Mouse (Mus musculus): ENCODE measurements around the gene Tedc2. TPM values are rescaled to one million over a fixed set of nuclear protein-coding genes. Genes with fewer than 3 reads are reported as not detected.
A peak's percentile ranks its signal among the peaks of the same experiment; 100 is the strongest.

Gene Tedc2
- total and polyA plus RNA-seq, 3 experiments: 11.8 to 14.5 (median 14.1) TPM

GRCm38 (mm10) chr17:24204846-24205245 lies 15.8 kb downstream of the Tedc2 start:
- DNase-seq (ENCODE audit: extremely low read depth): no peak
- peaks cover 13 to 30% of the 10 kb centered on the region in 2 experiments for H3K4me1 ChIP-seq (ENCODE audit: control insufficient read depth in 1 of 2, insufficient read depth in 2 of 2)
- dilution Hi-C loops (cut with MboI; ENCODE audit: extremely low pct_ligation_motif_present, extremely low pct_unique_long_range_greater_than_20kb, low sequenced_read_pairs): no loop called here
- H3K27me3 ChIP-seq (replicated peaks): peaks cover 2% of the 10 kb centered on the region
- H3K9me3 ChIP-seq (replicated peaks; ENCODE audit: low read length): no peaks in the 10 kb centered on the region
- H3K36me3 ChIP-seq (replicated peaks in 1 of 2; ENCODE audit: control insufficient read depth in 1 of 2, insufficient read depth in 1 of 2, low read length in 1 of 2): peaks cover 0 to 22% of the 10 kb centered on the region in 2 experiments
- peak overlapping the region; percentile 10 for H3K4me2 ChIP-seq (ENCODE audit: insufficient read depth, low read depth, poor library complexity, severe bottlenecking)
- no peak overlapping the region for H3K27ac ChIP-seq (ENCODE audit: insufficient read depth, low read depth)
- H3K4me3 ChIP-seq (replicated peaks in 1 of 3; ENCODE audit: low read depth in 2 of 3, low read length in 2 of 3, poor library complexity in 1 of 3): peak overlapping the region; percentile 48 to 86 (median 73)
- no peaks in the 10 kb centered on the region for H3K79me2 ChIP-seq (replicated peaks; ENCODE audit: control insufficient read depth, extremely low read depth, insufficient read depth, poor library complexity, severe bottlenecking)
- no peak for TF ChIP-seq SMC3 (IDR thresholded peaks at IDR 0.05; ENCODE audit: low read depth, low read length)
- TF ChIP-seq BHLHE40 (IDR thresholded peaks at IDR 0.05; ENCODE audit: low read depth, low read length): peak; percentile 64
- TF ChIP-seq UBTF (IDR thresholded peaks at IDR 0.05; ENCODE audit: low read depth, low read length): 0 out of 2 replicates have a peak, but pooled peaks have one; percentile 24
- TF ChIP-seq ETS1 (conservative IDR thresholded peaks at IDR 0.05; ENCODE audit: low read depth, low read length): 0 out of 2 replicates have a peak, but pooled peaks have one; percentile 29
- in situ Hi-C loops (cut with MboI; ENCODE audit: low pct_ligation_motif_present, low pct_unique_long_range_greater_than_20kb, low sequenced_read_pairs): no loop called here
- peak overlapping the region; percentile 28; the same call in 1 of the 2 replicates for H3K9ac ChIP-seq (ENCODE audit: insufficient read depth, low read depth)

GRCm38 (mm10) chr17:24203611-24204534 lies 16.8 kb downstream of the Tedc2 start:
- H3K79me2 ChIP-seq (replicated peaks; ENCODE audit: control insufficient read depth, extremely low read depth, insufficient read depth, poor library complexity, severe bottlenecking): no peaks in the 10 kb centered on the region
- dilution Hi-C loops (cut with MboI; ENCODE audit: extremely low pct_ligation_motif_present, extremely low pct_unique_long_range_greater_than_20kb, low sequenced_read_pairs): no loop called here
- peaks cover 13 to 34% of the 10 kb centered on the region in 2 experiments for H3K4me1 ChIP-seq (ENCODE audit: control insufficient read depth in 1 of 2, insufficient read depth in 2 of 2)
- in situ Hi-C loops (cut with MboI; ENCODE audit: low pct_ligation_motif_present, low pct_unique_long_range_greater_than_20kb, low sequenced_read_pairs): no loop called here
- H3K36me3 ChIP-seq (replicated peaks in 1 of 2; ENCODE audit: control insufficient read depth in 1 of 2, insufficient read depth in 1 of 2, low read length in 1 of 2): peaks cover 0 to 22% of the 10 kb centered on the region in 2 experiments
- H3K4me3 ChIP-seq (replicated peaks in 1 of 3; ENCODE audit: low read depth in 2 of 3, low read length in 2 of 3, poor library complexity in 1 of 3): no peak overlapping the region
- TF ChIP-seq JUN (IDR thresholded peaks at IDR 0.05; ENCODE audit: insufficient read depth, low read depth, low read length) (no peak), ZKSCAN1 (IDR thresholded peaks at IDR 0.05; ENCODE audit: borderline replicate concordance, low read depth, low read length) (no peak), MEF2A (IDR thresholded peaks at IDR 0.05; ENCODE audit: borderline replicate concordance, low read depth, low read length) (no peak), EP300 (IDR thresholded peaks at IDR 0.05; ENCODE audit: low read length) (no peak), USF2 (conservative IDR thresholded peaks at IDR 0.05; ENCODE audit: low read depth, low read length) (no peak), IRF4 (IDR thresholded peaks at IDR 0.05; ENCODE audit: low read depth, low read length) (no peak), NELFE (IDR thresholded peaks at IDR 0.05; ENCODE audit: low read depth, low read length) (no peak), KAT2A (IDR thresholded peaks at IDR 0.05; ENCODE audit: insufficient replicate concordance, low read length) (no peak), ELF1 (IDR thresholded peaks at IDR 0.05; ENCODE audit: low read depth, low read length) (no peak), CHD1 (IDR thresholded peaks at IDR 0.05; ENCODE audit: low read depth, low read length) (no peak), MAFK (IDR thresholded peaks at IDR 0.05; ENCODE audit: insufficient replicate concordance, low read length) (no peak), TCF12 (IDR thresholded peaks at IDR 0.05; ENCODE audit: low read depth, low read length) (no peak), PAX5 (IDR thresholded peaks at IDR 0.05; ENCODE audit: low read length) (no peak)
- H3K4me2 ChIP-seq (ENCODE audit: insufficient read depth, low read depth, poor library complexity, severe bottlenecking): no peak overlapping the region
- peaks cover 2% of the 10 kb centered on the region for H3K27me3 ChIP-seq (replicated peaks)
- H3K9me3 ChIP-seq (replicated peaks; ENCODE audit: low read length): no peaks in the 10 kb centered on the region
- H3K27ac ChIP-seq (ENCODE audit: insufficient read depth, low read depth): no peak overlapping the region
- no peak overlapping the region for H3K9ac ChIP-seq (ENCODE audit: insufficient read depth, low read depth)
- no peak for DNase-seq (ENCODE audit: extremely low read depth)

Measured in CH12.LX (cell line).